8 mouse cellular contexts compared by ENCODE assay signal in genomic region chr17:86507342-86508211, GRCm38 (mm10). TPM values are rescaled to one million over a fixed set of nuclear protein-coding genes. Genes with fewer than 3 reads are reported as not detected.
DNase-seq lines count a peak whose midpoint lies in the region; ATAC-seq and TF ChIP-seq lines count a peak whose summit lies in the region.

No protein-coding gene starts in this region.

- no peak for TF ChIP-seq POLR2A in spleen, adult 2 months (IDR thresholded peaks at IDR 0.05; ENCODE audit: low read depth, low read length)

- H3K36me3 ChIP-seq in spleen, adult 2 months (ENCODE audit: control insufficient read depth, insufficient read depth, low read length), result peaks cover 2% of the 10 kb centered on the region; the same call in 1 of the 2 replicates
- H3K36me3 ChIP-seq in kidney, embryonic 14.5 days (ENCODE audit: control insufficient read depth, insufficient read depth, low read length), result no peaks in the 10 kb centered on the region
- H3K36me3 ChIP-seq in stomach, postnatal 0 days (ENCODE audit: control insufficient read depth, insufficient read depth, low read length), result no peaks in the 10 kb centered on the region
- 0 out of 2 replicates have a peak, but pooled peaks cover 7% of the 10 kb centered on the region for H3K36me3 ChIP-seq in forebrain, postnatal 0 days (ENCODE audit: insufficient read depth)

- ATAC-seq in granulocyte monocyte progenitor cell, adult 5-6 weeks (replicated peaks; ENCODE audit: poor library complexity, severe bottlenecking), result 0 out of 2 replicates have a peak, but pooled peaks have one; percentile 27
- no peak for ATAC-seq in kidney, embryonic 14.5 days (ENCODE audit: low FRiP score, low TSS enrichment)
- peak; percentile 29; the same call in 1 of the 2 replicates for ATAC-seq in stomach, postnatal 0 days (ENCODE audit: low FRiP score, low TSS enrichment)
- no peak for ATAC-seq in forebrain, postnatal 0 days

- 71% methylated on average over 19 of the region's 19 CpGs for WGBS in spleen, adult 2 months
- 67% methylated on average over 19 of the region's 19 CpGs for WGBS in kidney, embryonic 14.5 days
- 58% methylated on average over 19 of the region's 19 CpGs for WGBS in stomach, postnatal 0 days
- WGBS in forebrain, postnatal 0 days, result 75% methylated on average over 19 of the region's 19 CpGs

- no peak overlapping the region for H3K4me3 ChIP-seq in spleen, adult 2 months (ENCODE audit: extremely low read depth, insufficient read depth, insufficient read length)
- H3K4me3 ChIP-seq in kidney, embryonic 14.5 days (ENCODE audit: low read length), result no peak overlapping the region
- no peak overlapping the region for H3K4me3 ChIP-seq in stomach, postnatal 0 days (ENCODE audit: low read depth, low read length)
- no peak overlapping the region for H3K4me3 ChIP-seq in forebrain, postnatal 0 days (ENCODE audit: low read depth, low read length)

- H3K27me3 ChIP-seq in spleen, adult 2 months (ENCODE audit: control insufficient read depth, insufficient read depth, low read length), result no peaks in the 10 kb centered on the region
- no peaks in the 10 kb centered on the region for H3K27me3 ChIP-seq in kidney, embryonic 14.5 days (ENCODE audit: control insufficient read depth, insufficient read depth, low read length)
- no peaks in the 10 kb centered on the region for H3K27me3 ChIP-seq in stomach, postnatal 0 days (ENCODE audit: control insufficient read depth, insufficient read depth, low read length)
- H3K27me3 ChIP-seq in forebrain, postnatal 0 days (ENCODE audit: insufficient read depth, low read length), result no peaks in the 10 kb centered on the region

- TF ChIP-seq CTCF in spleen, adult 2 months (IDR thresholded peaks at IDR 0.05; ENCODE audit: extremely low read depth, insufficient read depth, insufficient read length, insufficient replicate concordance), result no peak
- TF ChIP-seq CTCF in stomach, postnatal 0 days (IDR thresholded peaks at IDR 0.05; ENCODE audit: low read depth), result no peak
- no peak for TF ChIP-seq CTCF in forebrain, postnatal 0 days (IDR thresholded peaks at IDR 0.05; ENCODE audit: low read depth)

- H3K9me3 ChIP-seq in kidney, embryonic 14.5 days (ENCODE audit: control insufficient read depth, low read length), result no peaks in the 10 kb centered on the region
- H3K9me3 ChIP-seq in stomach, postnatal 0 days (ENCODE audit: control insufficient read depth, low read length), result no peaks in the 10 kb centered on the region
- H3K9me3 ChIP-seq in forebrain, postnatal 0 days (ENCODE audit: low read length), result no peaks in the 10 kb centered on the region

- H3K9ac ChIP-seq in kidney, embryonic 14.5 days (ENCODE audit: low read depth, low read length), result no peak overlapping the region
- no peak overlapping the region for H3K9ac ChIP-seq in stomach, postnatal 0 days (ENCODE audit: low read length)
- no peak overlapping the region for H3K9ac ChIP-seq in forebrain, postnatal 0 days

- H3K4me1 ChIP-seq in spleen, adult 2 months (ENCODE audit: control insufficient read depth, insufficient read depth, insufficient read length), result no peaks in the 10 kb centered on the region
- H3K4me1 ChIP-seq in kidney, embryonic 14.5 days (ENCODE audit: control insufficient read depth, insufficient read depth, low read length), result 0 out of 2 replicates have a peak, but pooled peaks cover 16% of the 10 kb centered on the region
- H3K4me1 ChIP-seq in stomach, postnatal 0 days (replicated peaks; ENCODE audit: control insufficient read depth, insufficient read depth), result 0 out of 2 replicates have a peak, but pooled peaks cover 2% of the 10 kb centered on the region
- no peaks in the 10 kb centered on the region for H3K4me1 ChIP-seq in forebrain, postnatal 0 days (ENCODE audit: insufficient read depth)

- no peak overlapping the region for H3K4me2 ChIP-seq in kidney, embryonic 14.5 days (replicated peaks; ENCODE audit: low read depth, low read length)
- H3K4me2 ChIP-seq in stomach, postnatal 0 days (replicated peaks; ENCODE audit: low read depth), result no peak overlapping the region
- no peak overlapping the region for H3K4me2 ChIP-seq in forebrain, postnatal 0 days (ENCODE audit: low read depth)

- TF ChIP-seq EP300 in stomach, postnatal 0 days (optimal IDR thresholded peaks at IDR 0.05), result no peak

- DNase-seq in spleen, adult 2 months (ENCODE audit: low read depth in 1 of 2, low spot score in 2 of 2), result no peak
- DNase-seq in spleen, adult 12 weeks (ENCODE audit: low spot score), result no peak
- no peak for DNase-seq in stomach, postnatal 0 days (ENCODE audit: low spot score)
- DNase-seq in embryo, embryonic 11 days, result no peak
- no peak for DNase-seq in layer of hippocampus, postnatal 25 days (ENCODE audit: extremely low spot score in 1 of 2, low spot score in 1 of 2)
- DNase-seq in forebrain, postnatal 0 days, result no peak

- 0 out of 2 replicates have a peak overlapping the region, but pooled peaks have one; percentile 3 for H3K27ac ChIP-seq in spleen, adult 2 months (ENCODE audit: insufficient read depth, low read length)
- H3K27ac ChIP-seq in kidney, embryonic 14.5 days (ENCODE audit: low read depth, low read length), result peak overlapping the region; percentile 65; the same call in 1 of the 2 replicates
- peak overlapping the region; percentile 41; the same call in 1 of the 2 replicates for H3K27ac ChIP-seq in stomach, postnatal 0 days (replicated peaks)
- no peak overlapping the region for H3K27ac ChIP-seq in forebrain, postnatal 0 days (ENCODE audit: low read depth, low read length)

RNA-seq across cellular contexts. Expression of gene Gm10309, which starts 2.5 kb away (rescaled TPM):
- 0.06 TPM in 2 replicates for polyA plus RNA-seq in spleen, adult 2 months (2012; rRNA removed)
- total RNA-seq in granulocyte monocyte progenitor cell, adult 5-6 weeks (2014; fragmentation: Nextera tagmentation), result not detected in 2 replicates
- total RNA-seq in granulocyte monocyte progenitor cell, adult 5-6 weeks (2017), result not detected in 2 replicates
- 0.31 and 0.43 TPM in 2 replicates for polyA plus RNA-seq in kidney, embryonic 14.5 days (2014; fragmentation: Nextera tagmentation; extraction: Ambion mirVana)
- polyA plus RNA-seq in stomach, postnatal 0 days (2015; fragmentation: Nextera tagmentation; extraction: Ambion mirVana), result 0.07 and 0.08 TPM in 2 replicates
- not detected for total RNA-seq in layer of hippocampus, postnatal 25 days (2021)
- not detected in 2 replicates for total RNA-seq in forebrain, postnatal 0 days (2014; rRNA removed)
- polyA plus RNA-seq in forebrain, postnatal 0 days (2015; fragmentation: Nextera tagmentation; extraction: Ambion mirVana), result 0.22 TPM in 1 of 2 replicates, not detected in the other

Comparison
In these comparisons a context has a peak if more than half of its experiments do, and no peak if none do; other contexts are left out.
1. ATAC-seq: peak in granulocyte monocyte progenitor cell, adult 5-6 weeks (single experiment) and stomach, postnatal 0 days (single experiment); none in kidney, embryonic 14.5 days (single experiment) and forebrain, postnatal 0 days (single experiment).